Mouse (Mus musculus) mature B cell (primary cell): ENCODE results near the gene Tmem150c.

Experiments
- in situ Hi-C: fragments of 300-500 bp; cut with MboI; formaldehyde crosslinking; loops from 2 replicates; pipeline ENCODE4 v1.14.3; 2019

Tmem150c gene

DNA sequence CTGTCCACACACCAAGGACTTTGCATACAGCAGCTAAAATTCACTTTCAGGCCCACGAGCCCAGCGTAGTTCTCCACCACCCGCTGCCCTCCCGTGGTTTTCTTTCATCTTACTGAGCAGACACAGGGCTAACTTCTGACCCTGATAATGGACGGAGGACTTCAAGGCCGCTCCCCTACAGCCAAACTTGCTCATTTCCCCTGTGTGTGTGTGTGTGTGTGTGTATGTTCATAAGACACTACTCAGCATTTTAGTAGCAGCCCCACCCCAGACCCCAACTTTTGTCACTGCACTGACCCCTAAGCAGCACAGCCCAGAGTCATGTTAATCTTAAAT, at the start of gene Tmem150c:
Gene Tmem150c (minus strand): TSS at position 171 of the 336 bp plus-strand sequence.
- in situ Hi-C loops, result no loop called here

DNA sequence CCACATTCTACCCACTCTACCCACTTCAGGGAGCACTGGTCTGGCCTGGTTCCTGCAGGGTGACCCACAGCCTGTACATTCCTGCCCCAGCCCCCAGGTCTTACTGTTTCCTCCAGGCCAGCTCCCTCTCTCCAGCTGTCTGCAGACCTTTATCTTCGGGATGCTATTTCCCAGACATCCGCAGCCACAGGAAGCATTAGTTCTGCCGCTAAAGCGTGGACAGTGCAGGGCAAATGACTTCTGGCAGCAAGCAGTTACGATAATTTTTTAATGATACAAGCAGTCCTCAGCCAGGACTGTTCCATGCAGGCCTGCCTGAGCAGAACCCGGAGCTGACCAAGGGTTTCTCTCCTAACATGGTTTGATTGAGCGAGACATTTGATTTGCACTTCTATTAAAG, 49.5 kb upstream of the Tmem150c start:
- in situ Hi-C loops, result no loop called here

DNA sequence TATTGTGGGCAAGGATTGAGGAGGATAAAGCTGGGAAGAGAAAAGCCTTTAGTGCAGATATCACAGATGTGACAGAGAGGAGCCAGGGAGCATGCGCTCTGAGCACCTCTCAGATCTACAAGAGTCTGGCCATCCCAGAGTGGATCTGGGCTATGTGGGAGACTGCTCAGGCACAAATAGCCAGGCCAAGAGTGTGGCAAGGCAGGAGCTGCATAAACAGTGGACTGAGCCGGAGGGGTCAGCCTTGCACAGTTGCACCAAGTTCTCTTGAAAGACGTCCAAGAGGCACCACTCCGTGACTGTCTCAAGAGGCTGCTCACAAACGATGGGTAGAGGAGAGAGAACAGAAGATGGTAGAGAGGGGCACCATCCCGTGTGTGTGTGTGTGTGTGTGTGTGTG, 47.1 kb upstream of the Tmem150c start:
- in situ Hi-C loops, result no loop called here

DNA sequence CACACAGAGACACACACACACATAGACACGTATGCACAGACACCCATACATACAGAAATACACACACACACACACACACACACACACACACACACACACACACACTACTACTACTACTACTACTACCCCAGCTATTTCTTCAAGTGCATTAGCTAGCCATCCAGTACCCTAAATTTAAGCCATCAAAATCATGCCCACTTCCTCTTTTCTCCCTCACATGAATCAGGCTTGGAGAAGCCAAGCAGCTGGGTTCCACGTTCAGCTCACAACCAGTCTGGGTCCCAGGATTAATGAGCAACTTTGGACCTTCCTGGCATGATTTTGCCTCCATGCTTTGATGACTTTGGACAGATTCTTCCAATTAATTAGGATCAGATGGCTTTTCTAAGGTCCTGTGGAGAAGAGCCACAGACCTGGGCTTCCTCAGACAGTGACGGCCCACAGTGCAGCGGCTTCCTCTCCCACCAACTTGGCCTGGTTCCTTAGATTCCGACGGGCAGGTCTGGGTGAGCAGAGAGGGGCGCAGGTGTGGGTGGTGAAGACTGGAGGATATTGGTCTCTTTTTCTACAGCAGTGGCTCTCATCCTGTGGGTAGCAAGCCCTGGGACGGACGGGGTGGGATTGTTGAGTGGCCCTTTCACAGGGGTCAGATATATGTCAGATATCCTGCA, 46.0 kb upstream of the Tmem150c start:
- in situ Hi-C loops, result no loop called here

DNA sequence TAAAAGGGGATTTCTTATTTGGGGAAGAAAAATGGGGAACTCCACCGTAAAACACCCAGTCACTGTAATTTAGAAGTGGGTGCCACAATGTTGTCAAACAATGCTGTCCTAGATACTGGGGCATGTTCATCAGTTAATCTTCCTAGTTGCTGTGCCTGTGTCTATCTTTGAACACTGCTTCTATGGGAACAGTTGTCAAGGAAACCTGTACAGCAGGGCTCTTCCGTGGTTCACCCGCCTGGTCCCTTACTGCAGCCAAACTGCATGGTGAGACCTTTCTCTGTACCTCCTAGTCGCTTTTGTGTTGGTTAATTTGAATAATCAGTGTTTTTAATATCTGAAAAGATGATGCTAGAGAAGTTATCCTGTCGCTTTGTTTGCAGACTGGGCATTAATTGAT, 41.2 kb upstream of the Tmem150c start:
- in situ Hi-C loops, result no loop called here

DNA sequence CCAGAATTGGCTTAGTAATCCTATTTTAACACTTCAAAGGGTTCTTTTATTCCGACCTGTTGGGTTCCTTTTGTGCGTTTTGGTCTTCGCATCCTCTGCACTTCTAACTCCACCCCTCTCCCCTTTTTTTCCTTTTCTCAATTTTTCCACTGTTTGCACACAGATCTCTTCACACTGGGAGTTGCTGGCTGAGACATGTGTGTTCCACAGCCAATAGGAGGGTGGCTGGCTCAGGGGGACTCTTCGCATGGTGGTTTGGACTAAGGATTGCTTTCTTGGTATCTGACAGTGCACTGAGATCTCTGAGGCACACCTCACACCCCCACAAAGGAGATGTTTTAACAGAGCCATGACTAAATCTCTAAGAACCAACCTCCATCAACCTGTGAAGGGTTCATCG, 40.7 kb upstream of the Tmem150c start:
- in situ Hi-C loops, result no loop called here

DNA sequence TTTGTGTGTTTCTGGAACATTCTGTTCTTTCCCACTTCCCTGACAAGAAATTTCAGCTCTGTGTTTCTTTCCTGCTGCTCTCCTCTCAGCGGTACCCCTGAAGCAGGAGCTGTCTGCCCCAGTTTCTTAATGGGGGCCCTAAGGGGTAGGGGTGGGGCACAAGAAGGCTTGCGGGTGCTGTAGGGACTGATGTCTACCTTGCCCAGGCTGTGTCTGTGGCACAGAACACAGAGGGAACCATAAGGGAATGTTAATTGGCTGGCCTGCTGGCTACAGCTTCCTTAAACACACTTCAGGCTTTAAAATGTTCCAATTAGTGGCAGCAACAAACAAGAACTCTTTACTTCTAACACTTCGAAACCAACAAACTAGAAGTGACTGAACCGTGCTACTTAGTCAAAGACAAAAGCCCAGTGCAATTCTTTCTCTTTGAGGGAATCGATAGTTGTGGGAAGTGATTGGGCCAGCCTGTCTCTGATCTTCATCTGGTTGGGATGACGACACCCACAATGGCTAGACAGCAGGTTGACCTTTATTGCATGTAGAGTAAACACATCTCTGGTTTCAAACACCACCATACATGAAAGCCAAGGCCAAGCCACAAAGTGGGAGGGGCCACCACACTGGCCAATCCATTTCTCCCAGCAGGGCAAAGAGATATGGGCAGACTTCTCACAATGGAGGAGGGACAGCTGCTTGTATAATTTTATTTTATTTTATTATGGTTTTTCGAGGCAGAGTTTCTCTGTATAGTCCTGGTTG, 39.7 kb upstream of the Tmem150c start:
- in situ Hi-C loops, result no loop called here

DNA sequence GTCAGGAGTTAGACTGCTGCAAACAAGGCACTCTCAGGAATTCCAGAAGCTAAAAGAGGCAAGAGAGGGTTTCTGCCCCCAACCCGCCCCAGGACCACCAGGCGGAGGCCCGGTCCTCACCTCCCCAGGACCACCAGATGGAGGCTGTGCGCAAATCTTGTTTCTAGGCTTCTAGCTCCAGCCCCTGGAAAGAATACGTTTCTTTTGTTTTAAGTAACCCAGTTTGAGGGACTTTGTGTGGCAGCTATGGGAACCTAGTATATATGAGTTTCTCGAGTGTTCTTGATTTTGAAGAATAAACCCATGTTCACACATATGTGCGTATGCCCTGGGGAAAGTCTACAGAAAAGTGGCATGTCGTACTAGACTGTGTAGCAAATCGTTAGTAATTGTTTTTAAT, 37.9 kb upstream of the Tmem150c start:
- in situ Hi-C loops, result no loop called here

DNA sequence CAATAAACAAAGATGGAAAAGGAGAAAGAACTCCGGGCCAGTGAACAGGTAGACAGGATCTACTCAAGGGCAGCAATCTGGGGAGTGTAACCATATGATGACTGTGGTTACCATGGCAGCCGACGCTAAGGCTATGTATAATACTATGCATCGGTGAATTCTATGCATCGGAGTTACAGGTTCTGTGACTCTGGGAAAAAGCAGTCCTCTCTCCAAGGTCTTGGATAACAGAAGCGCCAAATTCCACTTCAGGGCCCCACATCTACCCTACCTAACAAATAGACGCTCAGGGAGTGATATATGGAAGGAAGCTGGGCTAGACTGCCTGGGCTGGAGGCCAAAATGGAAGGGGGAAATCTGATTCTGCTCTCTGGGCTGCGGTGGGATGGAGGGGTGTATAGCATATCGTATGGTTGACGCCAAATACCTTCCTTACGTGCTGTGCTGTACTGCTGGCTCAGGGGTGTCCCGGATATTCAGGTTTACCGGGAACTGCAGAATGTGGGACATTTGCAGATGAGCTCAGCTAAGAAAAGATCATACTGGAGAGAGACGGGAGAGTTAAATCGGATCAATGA, 37.3 kb upstream of the Tmem150c start:
- in situ Hi-C loops, result no loop called here

DNA sequence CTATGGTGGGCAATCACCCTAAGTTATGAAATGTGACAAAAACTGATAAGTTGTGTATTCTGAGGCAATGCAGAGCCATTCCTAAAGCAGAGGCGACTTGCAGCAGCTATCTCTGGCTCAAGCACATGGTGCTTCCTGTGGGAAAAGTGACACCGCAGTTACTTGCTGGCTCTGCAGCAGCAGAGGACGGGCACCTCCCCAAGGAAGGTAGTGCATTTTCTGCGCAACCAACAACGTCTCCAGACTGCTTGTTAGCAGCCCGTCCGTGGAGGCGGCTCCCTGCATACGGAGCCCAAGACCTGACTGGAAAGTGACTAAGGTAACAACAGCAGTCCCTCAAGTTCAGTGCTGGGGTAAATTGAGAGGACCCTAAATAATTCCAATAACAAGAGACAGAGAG, 36.8 kb upstream of the Tmem150c start:
- in situ Hi-C loops, result no loop called here

DNA sequence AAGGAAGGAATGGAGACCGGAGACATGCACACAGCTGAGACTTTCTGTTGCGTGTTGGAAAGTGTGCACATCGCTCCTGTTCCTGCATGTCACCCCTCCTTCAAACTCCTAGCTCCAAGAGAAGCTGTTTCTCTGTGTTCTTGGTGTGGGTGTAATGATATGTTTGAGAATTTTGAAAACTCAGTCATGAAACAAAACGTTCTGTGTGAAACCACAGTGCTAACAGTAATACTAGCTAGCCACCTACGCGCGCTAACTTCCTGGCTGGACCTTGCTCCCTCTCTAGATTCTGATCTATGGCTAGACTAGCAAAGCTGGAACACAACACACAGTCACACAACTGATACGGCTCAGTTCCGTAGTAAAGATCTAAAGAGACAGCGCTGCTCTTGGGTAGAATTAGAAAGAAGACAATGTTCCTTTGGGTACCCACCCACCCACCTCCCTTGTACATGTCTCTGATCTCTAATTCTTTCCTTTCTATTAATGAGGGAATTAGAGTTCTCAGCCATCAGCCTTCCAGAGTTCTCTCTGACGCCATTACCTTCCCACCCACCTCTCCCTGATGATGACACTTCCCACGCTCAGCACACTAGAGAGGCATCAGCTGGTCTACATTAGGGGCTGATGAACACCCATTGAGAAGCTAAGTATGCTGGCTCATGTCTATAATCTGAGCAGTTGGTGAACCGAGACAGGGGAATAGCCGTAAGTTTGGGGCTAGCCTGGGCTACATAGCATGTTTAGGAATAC, 32.0 kb upstream of the Tmem150c start:
- in situ Hi-C loops, result no loop called here

DNA sequence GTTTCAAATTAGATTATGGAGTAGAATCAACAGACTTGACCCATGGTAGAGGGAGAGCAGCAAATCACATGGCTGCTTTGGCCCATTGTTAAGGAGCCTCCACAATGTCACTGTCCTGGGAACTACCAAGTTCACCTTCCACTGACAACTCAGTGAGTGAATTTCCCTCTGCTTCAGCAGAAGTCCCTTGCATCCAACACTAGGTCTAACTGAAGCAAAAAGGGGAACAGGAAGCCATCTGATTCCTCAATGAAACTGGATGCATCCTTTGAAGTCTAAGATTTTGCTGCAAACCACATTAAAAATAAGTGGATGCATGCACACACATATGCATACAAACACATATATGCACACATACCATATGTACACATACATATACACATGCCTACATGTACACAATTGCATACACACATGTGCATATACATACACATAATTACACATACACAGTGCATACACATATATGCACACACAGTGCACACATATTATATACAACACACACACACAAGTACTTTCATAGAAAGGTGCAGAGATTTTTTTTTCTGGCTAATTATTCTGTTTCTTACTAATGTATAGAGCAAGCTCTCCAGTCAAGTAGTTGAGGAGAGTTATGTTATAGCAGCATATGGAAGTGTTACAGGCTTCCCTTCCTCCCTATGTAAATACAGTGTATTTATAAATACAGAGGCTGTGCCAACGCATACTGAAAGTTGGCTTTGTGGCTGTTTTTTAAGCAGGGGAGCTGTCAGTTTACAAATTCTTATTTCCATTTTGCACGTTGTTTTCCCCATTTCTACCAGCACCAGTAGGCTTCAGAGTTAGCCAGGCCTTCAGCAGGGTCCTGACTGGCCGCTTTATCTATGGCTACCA, 27.7 kb upstream of the Tmem150c start:
- in situ Hi-C loops, result no loop called here

DNA sequence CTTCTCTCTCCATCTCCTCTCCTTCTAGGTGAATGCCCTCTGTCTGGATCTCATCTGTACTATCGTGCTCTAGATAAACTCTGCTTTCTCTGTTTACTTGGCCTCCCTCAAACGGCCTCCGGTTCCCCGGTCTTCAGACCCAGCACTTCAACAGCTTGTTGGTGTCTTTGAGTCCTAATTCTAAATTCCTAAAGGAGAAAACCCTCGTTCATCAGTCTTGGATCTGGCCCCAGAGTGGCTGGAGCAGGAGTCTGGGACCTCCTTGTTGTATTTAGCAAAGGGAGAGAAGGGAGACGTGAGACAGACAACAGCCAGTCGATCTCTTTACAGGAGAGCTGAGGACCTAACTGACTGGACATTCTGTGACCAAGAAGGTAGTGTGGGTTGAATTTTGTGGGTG, 27.0 kb upstream of the Tmem150c start:
- in situ Hi-C loops, result no loop called here

DNA sequence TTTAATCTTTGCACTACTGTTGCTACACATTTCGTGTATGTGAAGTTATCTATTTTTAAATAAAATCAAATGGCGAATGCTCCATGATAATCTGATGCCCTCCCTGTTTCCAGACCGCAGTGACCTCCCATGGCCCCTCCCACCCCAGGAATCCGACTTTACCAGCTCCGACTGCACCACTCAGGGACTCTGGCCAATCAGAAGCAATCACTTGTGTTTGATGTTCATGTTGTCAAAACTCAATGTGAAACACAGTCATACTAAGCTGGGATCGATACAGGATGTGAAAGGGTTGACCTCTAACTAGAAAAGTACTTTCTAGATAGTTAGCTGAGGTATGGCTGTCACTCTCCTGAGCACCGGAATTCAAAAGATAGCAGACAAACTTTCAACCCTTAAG, 26.3 kb upstream of the Tmem150c start:
- in situ Hi-C loops, result no loop called here

DNA sequence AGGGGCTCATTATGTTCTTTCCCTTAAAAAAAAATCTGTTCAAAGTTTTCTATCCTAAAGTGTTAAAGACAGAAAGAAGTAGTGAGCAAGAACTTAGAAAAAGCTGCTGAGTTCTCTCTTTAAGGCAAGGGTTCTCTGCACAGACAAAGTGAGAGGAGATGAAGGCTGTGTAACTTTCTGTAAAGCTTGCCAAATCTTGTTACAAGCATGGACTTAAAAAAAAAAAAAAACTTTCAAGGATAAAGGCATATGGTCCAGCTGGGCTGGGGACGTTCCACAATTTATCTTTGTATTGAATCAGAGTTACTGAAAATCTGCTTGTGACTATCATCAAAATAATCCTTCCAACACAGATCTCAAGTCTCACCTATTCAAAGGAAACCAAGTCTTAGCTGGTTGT, 21.4 kb upstream of the Tmem150c start:
- in situ Hi-C loops, result no loop called here

DNA sequence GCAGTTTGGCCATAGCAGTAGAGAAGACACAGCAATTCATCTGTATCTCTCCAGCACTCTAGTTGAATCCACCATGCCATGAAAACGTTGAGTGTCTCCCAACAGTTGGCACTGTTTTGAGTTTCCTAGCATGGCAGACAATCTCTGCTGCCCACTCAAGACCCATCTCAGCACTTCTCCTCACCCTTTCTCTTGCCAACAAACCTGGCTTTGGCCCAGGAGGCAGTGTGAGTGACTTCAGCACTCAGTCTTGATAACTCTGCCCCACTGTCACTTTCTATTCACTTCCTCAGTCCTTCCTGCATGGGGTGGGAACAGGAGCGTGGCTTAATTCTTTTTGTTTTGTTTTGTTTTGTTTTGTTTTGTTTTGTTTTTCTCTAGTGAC, 19.2 kb upstream of the Tmem150c start:
- in situ Hi-C loops, result no loop called here

DNA sequence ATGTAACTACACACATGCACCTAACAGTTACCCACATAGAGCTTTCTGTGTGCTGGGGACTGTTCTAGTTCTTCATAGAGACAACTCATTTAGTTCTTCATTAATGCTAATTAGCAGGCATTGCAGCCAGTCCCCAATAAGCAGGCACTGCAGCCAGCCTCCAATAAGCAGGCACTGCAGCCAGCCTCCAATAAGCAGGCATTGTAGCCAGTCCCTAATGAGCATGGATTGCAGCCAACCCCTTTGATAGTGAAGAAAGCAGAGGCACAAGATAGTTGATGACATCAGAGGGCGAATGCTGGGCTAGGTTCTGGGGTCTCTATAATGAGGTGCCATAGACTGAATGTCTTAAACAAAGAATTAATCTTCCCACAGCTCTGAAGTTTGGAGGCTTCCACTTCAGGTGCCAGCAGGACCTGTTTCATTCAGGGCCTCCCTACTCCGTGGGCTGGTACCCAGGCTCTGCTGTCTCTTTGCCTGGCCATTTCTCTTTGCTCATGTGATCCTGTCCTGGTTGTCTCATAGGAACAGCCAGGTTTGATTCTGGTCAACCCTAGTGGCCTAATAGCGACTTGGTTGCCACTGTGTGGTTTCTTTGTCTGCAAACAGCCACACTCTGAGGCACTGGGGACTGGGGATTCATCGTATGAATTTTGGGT, 18.6 kb upstream of the Tmem150c start:
- in situ Hi-C loops, result no loop called here

DNA sequence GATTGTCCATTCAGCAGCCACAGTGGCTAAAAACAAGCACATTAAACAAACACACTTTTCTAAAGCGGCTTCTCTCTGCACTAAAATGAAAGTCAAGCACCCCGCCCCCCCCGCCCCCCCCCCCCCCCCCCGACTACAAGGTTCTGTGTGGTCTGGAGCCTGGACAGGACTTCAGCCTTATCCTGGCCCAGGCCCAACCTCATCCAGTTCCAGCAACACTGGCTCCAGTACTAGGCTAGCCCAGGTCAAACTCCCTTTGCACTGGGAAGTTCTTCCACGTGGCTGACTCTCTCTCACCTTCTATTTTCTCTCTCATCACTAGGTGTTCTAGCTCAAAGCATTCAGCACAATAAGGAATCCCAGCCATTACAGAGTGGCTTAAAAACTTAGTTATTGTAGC, 17.9 kb upstream of the Tmem150c start:
- in situ Hi-C loops, result no loop called here

DNA sequence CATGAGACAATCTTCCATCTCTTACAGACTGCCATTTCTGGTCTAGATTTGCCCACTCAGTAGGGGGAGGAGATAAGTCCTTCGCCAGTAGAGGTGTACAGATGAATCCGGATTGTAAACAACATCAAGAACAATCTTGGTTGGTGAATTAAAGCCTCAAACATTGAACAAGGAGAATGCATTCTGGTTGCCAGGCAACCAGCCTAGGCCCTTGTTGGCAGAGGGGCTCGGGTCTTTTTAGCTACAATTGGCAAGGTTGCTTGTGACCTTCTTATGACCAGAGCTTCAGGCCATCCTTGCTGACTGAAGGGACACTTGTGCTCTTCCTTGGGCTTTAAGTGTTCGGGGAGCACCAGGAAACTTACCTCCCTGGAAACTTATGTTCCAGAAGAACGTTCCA, 16.5 kb upstream of the Tmem150c start:
- in situ Hi-C loops, result no loop called here

DNA sequence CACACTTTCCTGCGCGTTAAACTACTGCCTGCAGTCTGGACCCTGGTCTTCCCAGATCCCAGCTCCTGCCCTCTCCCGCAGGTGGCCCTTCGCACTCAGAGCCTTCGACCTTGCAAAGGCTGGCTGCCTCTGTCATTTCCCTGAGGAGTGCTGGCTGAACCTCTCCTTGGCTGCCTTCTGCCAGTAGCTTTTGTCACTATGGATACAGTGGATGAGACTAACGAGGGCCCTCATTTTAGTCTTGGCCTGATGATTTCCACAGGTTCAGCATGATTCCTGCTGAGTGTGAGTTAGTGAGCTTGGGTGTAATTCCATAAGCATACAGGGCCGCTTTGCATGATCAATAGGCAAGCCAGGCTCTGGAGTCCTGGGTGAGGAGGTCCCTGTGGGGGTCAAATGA, 16.0 kb upstream of the Tmem150c start:
- in situ Hi-C loops, result no loop called here

DNA sequence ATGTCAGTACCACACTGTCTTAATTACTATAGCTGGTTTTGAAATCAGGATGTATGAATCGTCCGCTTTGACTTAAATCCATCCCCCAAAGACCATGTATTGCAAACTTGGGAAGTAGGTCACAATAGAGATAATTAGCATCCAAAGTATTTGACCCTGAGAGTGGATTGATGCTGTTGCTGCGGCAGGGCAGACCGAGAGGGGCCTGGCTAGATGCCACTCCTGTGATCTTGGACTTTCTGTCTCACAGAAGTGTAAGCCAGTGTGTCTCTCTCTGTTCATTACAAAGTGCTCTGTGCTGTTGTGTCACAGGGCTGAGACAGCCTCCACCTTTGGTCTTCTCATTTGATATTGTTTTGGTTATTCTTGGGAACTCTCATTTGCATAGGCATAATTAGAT, 12.5 kb upstream of the Tmem150c start:
- in situ Hi-C loops, result no loop called here
